Mouse (Mus musculus) liver, embryonic 12.5 days (tissue): ENCODE measurements at regions not wholly inside any gene's neighbourhood (a gene's known extent, or its start where the extent isn't known, plus 50 kb on each side); places are given as distances from the start of the nearest gene placed in this dataset.

Source experiments
- ATAC-seq: fragments of 200-750 bp; cut with Nextera tagmentation; 2 replicates; pipeline ENCODE4 v1.8.0; 2017; ENCODE audit warnings: moderate number of reproducible peaks, mild to moderate bottlenecking, moderate library complexity
- H3K27ac ChIP-seq: fragments of 300-500 bp; sonication (generic); 2 replicates; pipeline ENCODE4 v1.5.1; 2016; ENCODE audit warnings: mild to moderate bottlenecking
- H3K27me3 ChIP-seq: fragments of 300-500 bp; sonication (generic); replicated peaks from 2 replicates; pipeline ENCODE4 v1.6.1; 2016; ENCODE audit warnings: mild to moderate bottlenecking, moderate library complexity
- H3K36me3 ChIP-seq: fragments of 300-500 bp; sonication (generic); 2 replicates; pipeline ENCODE4 v1.6.1; 2016; ENCODE audit warnings: mild to moderate bottlenecking, moderate library complexity
- H3K4me1 ChIP-seq: fragments of 300-500 bp; sonication (generic); 2 replicates; pipeline ENCODE4 v1.6.1; 2016
- H3K4me2 ChIP-seq: fragments of 300-500 bp; sonication (generic); 2 replicates; pipeline ENCODE4 v1.6.1; 2016; ENCODE audit warnings: mild to moderate bottlenecking, moderate library complexity
- H3K4me3 ChIP-seq: fragments of 300-500 bp; sonication (generic); 2 replicates; pipeline ENCODE4 v1.5.1; 2016; ENCODE audit warnings: mild to moderate bottlenecking, moderate library complexity
- H3K9ac ChIP-seq: fragments of 300-500 bp; sonication (generic); 2 replicates; pipeline ENCODE4 v1.6.1; 2016; ENCODE audit warnings: mild to moderate bottlenecking, moderate library complexity
- H3K9me3 ChIP-seq: fragments of 300-500 bp; sonication (generic); replicated peaks from 2 replicates; pipeline ENCODE4 v1.6.1; 2016; ENCODE audit warnings: mild to moderate bottlenecking, moderate library complexity
- WGBS: fragments of 180-500 bp; shearing (Covaris S2); methylation state at CpG from one replicate; pipeline ENCODE4 v1.1.7; 2016; ENCODE audit not compliant: insufficient replicate concordance; 5-methylcytosine and 5-hydroxymethylcytosine counted together

DNA sequence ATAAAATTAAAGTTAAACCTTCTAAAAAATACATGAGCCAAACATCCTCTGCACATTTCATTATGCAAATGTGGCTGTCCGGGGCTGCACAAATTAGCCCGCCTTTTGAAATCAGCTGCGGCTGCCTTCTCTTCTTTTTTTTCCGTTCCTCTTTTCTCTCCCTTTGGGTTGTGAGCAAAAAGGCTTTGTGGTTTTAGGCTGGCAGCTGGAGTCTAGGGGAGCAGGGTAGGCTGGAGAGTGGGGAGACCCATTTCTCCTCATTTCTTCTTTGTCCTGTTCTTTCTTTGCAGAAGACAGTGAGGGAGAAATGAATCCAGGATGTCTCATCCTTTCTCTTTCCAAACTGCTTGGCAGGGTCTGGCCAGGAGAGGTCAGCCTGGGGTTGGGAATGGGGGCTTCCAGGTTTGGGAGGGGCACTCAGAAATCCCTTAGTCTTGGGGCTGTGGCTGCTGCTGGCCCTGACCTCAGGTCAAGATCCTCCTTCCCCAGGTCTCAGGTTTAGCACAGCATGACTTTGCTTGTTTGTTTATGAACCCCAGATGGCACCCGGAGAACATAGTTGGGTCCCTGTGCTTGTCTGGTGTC lies 163.2 kb upstream of the 4931429L15Rik start:
- H3K9ac ChIP-seq = no peak overlapping the region
- no peaks in the 10 kb centered on the region for H3K36me3 ChIP-seq
- no peak overlapping the region for H3K27ac ChIP-seq
- no peaks in the 10 kb centered on the region for H3K27me3 ChIP-seq
- no peaks in the 10 kb centered on the region for H3K9me3 ChIP-seq
- H3K4me3 ChIP-seq = no peak overlapping the region
- 48% methylated on average over 5 of the region's 5 CpGs for WGBS
- no peak for ATAC-seq
- H3K4me1 ChIP-seq = peaks cover 10% of the 10 kb centered on the region
- H3K4me2 ChIP-seq = no peak overlapping the region

DNA sequence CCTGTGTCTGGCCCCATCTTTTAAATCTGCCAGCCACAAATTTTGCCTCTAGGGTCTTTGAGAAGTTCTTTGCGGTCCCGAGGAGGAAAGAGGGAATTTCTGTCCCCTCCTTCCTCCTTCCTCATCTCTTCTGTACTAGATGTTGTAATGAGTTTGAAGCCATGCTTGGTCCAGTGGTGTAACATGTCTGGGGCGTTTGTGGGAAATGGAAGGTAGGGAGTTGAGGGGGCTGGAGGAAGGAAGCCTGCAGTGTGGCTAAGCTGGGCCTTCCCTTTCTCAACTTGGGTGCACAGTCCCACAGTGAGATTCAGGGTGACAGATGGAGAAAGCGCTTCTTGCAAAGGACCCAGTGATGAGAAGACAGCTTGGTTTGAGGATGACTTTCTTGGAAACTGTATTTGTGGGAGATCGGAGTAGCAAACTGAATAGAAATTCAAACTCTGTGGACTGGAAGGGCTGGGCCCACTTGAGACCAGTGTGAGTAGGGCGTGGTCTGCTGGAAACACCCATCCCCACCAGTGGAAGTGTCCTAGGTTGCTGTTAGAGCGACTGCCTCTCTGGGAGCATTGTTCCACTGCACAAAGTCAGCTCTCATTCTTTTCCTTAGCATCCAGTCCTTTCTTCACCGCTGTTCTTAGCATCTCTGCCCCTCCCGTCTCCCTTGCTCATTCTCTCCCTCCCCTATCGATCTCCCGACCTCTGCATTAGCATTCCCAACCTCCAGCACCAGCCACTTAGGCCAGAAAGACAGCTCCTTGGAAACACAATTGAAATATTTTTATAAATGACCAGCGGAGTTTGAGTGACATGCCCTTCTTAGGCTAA lies 162.5 kb upstream of the 4931429L15Rik start:
- Histone ChIP-seq H3K27me3 (no peaks in the 10 kb centered on the region), H3K4me2 (no peak overlapping the region), H3K4me1 (peaks cover 10% of the 10 kb centered on the region), H3K36me3 (no peaks in the 10 kb centered on the region), H3K27ac (no peak overlapping the region), H3K9ac (no peak overlapping the region), H3K4me3 (no peak overlapping the region), H3K9me3 (no peaks in the 10 kb centered on the region)
- 52% methylated on average over 12 of the region's 12 CpGs for WGBS
- no peak for ATAC-seq

DNA sequence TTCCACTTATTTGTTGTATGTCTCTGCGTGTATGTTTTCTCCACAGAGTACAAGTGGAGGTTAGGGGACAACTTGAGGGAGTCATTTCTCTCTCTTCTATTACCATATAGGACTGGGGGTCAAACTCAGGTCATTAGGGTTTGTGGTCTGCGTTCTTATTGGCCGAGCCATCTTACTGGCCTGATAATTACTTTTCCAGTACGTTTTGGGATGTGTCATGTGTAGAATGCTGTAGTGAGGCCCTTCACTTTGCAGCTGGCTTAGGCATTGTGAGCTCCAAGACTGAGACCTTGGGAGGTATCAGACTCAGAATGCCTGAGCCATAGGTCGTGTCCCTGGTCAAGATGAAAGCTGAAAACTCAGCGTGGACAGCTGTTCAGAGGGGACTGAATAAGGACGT lies 161.7 kb upstream of the 4931429L15Rik start:
- no peak overlapping the region for H3K9ac ChIP-seq
- 65% methylated on average over 7 of the region's 7 CpGs for WGBS
- H3K4me1 ChIP-seq = peaks cover 10% of the 10 kb centered on the region
- no peak for ATAC-seq
- H3K27me3 ChIP-seq = no peaks in the 10 kb centered on the region
- no peaks in the 10 kb centered on the region for H3K9me3 ChIP-seq
- H3K4me3 ChIP-seq = no peak overlapping the region
- no peak overlapping the region for H3K4me2 ChIP-seq
- H3K36me3 ChIP-seq = no peaks in the 10 kb centered on the region
- H3K27ac ChIP-seq = no peak overlapping the region

DNA sequence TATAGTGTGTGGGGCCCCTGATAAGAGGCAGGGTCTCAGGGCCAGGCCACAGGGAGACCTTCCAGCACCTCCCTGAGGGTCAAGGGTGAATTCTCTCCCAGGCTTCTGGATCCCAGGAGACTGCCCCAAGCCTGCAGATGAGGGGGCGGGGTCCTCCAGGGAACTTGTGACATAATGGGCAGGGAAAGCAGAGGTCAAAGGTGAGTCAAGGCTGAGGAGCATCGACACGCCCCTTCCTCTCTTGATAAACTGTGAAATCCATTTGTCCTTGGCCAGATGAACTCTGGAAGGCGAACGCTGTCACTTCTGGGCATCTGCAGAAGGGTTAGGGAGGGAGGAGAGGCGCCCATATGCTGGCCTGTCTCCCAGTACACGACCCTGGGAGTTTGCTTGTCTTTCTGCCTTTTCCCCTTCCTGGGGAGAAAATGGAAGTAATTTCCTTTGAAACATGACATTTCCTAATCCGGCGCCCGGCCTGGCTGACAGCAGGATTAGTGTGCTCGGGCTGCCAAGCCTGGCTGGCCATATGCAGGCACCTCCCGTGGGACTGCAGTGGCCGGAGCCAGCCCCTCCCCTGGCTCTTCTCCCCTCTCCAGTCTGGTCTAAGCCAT lies 160.4 kb upstream of the 4931429L15Rik start:
- H3K4me2 ChIP-seq = peak overlapping the region; percentile 17; the same call in 1 of the 2 replicates
- ATAC-seq = 0 out of 2 replicates have a peak, but pooled peaks have one; percentile 37
- 14% methylated on average over 13 of the region's 13 CpGs for WGBS

DNA sequence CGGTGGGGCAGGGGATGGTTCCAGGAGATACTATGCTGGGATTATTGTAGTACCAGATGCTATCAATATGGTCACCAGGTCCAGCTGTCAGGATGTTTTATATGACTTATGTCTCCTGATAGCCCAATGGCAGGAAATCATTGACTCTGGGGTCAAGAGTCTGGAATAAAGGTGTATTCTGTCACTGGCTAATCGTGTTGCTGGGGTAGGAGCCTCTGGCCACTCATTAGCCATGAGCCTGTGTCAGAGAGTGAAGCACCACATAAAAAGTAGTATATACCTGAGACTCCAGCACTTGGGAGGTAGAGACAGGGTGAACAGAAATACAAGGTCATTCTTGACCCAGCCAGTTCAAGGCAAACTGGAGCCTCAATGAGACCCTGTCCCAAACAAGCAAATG lies 158.8 kb upstream of the 4931429L15Rik start:
- H3K27ac ChIP-seq = no peak overlapping the region
- H3K36me3 ChIP-seq = no peaks in the 10 kb centered on the region
- WGBS = 47% methylated on average over 2 of the region's 2 CpGs
- no peak overlapping the region for H3K4me2 ChIP-seq
- no peak overlapping the region for H3K9ac ChIP-seq
- no peak for ATAC-seq
- no peaks in the 10 kb centered on the region for H3K27me3 ChIP-seq
- no peaks in the 10 kb centered on the region for H3K9me3 ChIP-seq
- H3K4me1 ChIP-seq = peaks cover 10% of the 10 kb centered on the region
- no peak overlapping the region for H3K4me3 ChIP-seq

More for the DNA sequence above, 160.4 kb upstream of the 4931429L15Rik start:
- H3K36me3 ChIP-seq = no peaks in the 10 kb centered on the region
- H3K27ac ChIP-seq = no peak overlapping the region
- no peak overlapping the region for H3K4me3 ChIP-seq
- H3K9ac ChIP-seq = no peak overlapping the region
- H3K9me3 ChIP-seq = no peaks in the 10 kb centered on the region
- no peaks in the 10 kb centered on the region for H3K27me3 ChIP-seq
- H3K4me1 ChIP-seq = peaks cover 10% of the 10 kb centered on the region

DNA sequence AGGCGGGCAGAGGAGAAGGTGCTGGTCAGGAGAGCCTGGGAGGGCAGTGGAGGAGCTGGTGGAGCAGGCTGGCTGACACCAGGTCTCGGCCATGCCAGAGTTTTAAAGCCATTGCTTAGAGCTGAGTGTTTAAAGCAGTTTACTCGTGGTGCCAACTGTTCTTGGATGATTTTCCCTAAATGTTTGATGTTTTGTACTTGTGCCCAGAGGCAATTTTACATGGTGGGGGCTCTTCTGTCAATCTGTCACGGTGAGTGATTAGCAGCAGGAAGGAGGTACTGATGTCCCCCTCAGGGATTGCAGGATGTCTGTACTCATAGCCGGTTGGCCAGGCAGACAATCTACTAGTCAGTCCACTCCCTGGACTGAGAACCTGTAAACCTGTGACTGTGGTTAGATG lies 156.7 kb upstream of the 4931429L15Rik start:
- no peak overlapping the region for H3K9ac ChIP-seq
- no peak overlapping the region for H3K4me3 ChIP-seq
- H3K27ac ChIP-seq = no peak overlapping the region
- no peak overlapping the region for H3K4me2 ChIP-seq
- no peak for ATAC-seq
- H3K36me3 ChIP-seq = no peaks in the 10 kb centered on the region
- WGBS = 45% methylated on average over 5 of the region's 5 CpGs
- H3K9me3 ChIP-seq = no peaks in the 10 kb centered on the region
- H3K4me1 ChIP-seq = peaks cover 10% of the 10 kb centered on the region
- H3K27me3 ChIP-seq = no peaks in the 10 kb centered on the region; the same call in 1 of the 2 replicates

DNA sequence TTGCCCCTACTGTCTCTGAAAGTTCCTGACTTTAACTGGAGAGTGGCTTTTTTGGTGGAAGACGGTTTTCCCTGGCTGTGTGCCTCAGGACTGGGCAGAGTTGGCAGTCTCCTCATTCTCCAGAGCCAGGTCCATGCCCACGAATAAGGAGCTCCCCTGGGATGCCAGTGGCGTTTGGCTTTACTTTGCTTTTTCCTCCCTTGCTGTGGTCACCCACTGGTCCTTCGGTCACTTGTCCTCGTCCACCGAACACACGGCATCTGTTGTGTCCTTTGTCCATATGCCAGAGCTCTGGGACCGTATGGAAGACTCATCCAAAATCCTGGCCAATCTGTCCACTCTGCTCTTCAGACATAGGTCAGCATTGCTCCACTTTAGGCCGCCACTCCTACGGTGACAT lies 153.9 kb upstream of the 4931429L15Rik start:
- 70% methylated on average over 10 of the region's 10 CpGs for WGBS
- Histone ChIP-seq H3K9ac (no peak overlapping the region), H3K27me3 (no peaks in the 10 kb centered on the region; the same call in 1 of the 2 replicates), H3K36me3 (no peaks in the 10 kb centered on the region), H3K9me3 (no peaks in the 10 kb centered on the region), H3K4me2 (no peak overlapping the region), H3K4me1 (no peaks in the 10 kb centered on the region), H3K4me3 (no peak overlapping the region), H3K27ac (no peak overlapping the region)
- ATAC-seq = no peak

DNA sequence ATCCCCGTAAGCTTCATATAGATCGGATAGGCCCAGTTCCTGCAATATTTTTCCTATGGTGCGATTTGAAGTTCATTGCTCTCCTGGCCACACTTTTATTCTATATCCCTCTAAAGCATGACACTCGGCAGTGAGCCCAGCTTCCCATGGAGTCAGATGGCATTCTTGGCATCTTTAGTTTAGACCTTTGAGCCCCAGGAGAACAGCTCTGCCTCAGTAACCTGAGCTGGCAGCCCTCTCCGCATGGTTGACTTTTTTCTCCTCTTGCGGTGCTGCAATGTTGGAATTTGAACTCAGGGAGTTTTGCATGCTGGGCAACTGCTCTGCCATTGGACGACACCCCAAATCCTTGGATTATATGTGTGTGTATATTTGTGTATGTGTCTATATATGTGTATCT lies 149.7 kb upstream of the 4931429L15Rik start:
- H3K4me2 ChIP-seq = no peak overlapping the region
- no peaks in the 10 kb centered on the region for H3K9me3 ChIP-seq
- no peaks in the 10 kb centered on the region; the same call in 1 of the 2 replicates for H3K27me3 ChIP-seq
- no peaks in the 10 kb centered on the region for H3K36me3 ChIP-seq
- ATAC-seq = no peak
- H3K9ac ChIP-seq = no peak overlapping the region
- H3K4me1 ChIP-seq = no peaks in the 10 kb centered on the region
- 66% methylated on average over 7 of the region's 7 CpGs for WGBS
- H3K27ac ChIP-seq = no peak overlapping the region
- H3K4me3 ChIP-seq = no peak overlapping the region

DNA sequence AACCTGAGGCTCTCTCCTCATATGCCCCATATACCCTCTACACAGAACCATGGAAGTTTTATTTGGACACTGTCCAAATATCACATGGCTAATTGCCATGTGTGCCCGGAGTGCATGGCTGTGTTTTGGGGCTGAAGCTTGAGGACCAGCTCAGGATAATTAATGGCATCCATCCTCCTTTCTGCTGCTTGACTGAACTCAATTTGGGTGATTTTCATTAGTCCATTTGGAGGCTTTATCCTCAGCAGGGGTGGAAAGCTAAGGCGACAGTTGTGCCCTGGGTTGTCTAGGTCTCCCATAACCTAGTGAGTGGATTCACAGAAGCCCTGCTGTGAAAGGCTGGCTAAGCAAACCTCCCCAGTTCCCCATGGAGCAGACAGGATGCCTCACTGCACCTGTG lies 148.5 kb upstream of the 4931429L15Rik start:
- no peak overlapping the region for H3K9ac ChIP-seq
- no peaks in the 10 kb centered on the region for H3K9me3 ChIP-seq
- 57% methylated on average over 2 of the region's 2 CpGs for whole genome bisulfite sequencing
- no peaks in the 10 kb centered on the region for H3K4me1 ChIP-seq
- no peaks in the 10 kb centered on the region; the same call in 1 of the 2 replicates for H3K27me3 ChIP-seq
- no peaks in the 10 kb centered on the region for H3K36me3 ChIP-seq
- H3K4me3 ChIP-seq = no peak overlapping the region
- no peak overlapping the region for H3K4me2 ChIP-seq
- H3K27ac ChIP-seq = no peak overlapping the region
- no peak for ATAC-seq

DNA sequence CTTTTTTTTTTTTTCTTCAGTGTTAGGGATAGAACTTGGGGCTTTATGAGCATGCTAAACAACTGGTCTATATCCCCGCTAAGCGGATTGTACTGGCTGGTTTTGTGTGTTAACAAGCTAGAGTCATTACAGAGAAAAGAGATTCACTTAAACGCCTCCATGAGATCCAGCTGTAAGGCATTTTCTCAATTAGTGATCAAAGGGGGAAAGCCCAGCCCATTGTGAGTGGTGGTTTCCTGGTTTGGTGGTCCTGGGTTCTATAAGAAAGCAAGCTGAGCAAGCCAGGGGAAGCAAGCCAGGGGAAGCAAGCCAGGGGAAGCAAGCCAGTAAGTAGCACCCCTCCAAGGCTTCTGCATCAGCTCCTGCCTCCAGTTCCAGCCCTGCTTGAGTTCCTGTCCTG lies 147.9 kb upstream of the 4931429L15Rik start:
- H3K27me3 ChIP-seq = no peaks in the 10 kb centered on the region; the same call in 1 of the 2 replicates
- no peaks in the 10 kb centered on the region for H3K36me3 ChIP-seq
- no peak overlapping the region for H3K9ac ChIP-seq
- 61% methylated on average over 3 of the region's 3 CpGs for WGBS
- no peak overlapping the region for H3K4me2 ChIP-seq
- no peaks in the 10 kb centered on the region for H3K4me1 ChIP-seq
- H3K27ac ChIP-seq = no peak overlapping the region
- no peak for ATAC-seq
- H3K4me3 ChIP-seq = no peak overlapping the region
- H3K9me3 ChIP-seq = no peaks in the 10 kb centered on the region

DNA sequence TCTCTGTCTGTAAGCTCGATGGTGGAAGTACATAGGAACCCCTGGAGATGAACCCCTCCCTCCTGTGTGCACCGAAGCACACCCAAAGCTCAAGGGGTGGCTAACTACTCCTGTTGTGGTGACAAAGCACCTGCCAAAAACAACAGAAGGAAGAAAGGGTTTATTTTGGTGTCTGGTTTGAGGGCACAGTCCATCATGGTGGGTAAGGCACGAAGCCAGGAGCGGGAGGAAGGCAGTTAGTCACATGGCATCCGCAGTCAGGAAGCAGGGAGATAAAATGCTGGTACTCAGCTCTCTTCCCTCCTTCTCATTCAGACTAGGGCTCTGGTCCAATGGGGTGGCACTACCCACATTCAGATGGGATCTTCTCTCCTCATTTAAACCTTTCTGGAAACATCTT lies 142.9 kb upstream of the 4931429L15Rik start:
- Histone ChIP-seq H3K27ac (no peak overlapping the region), H3K9me3 (no peaks in the 10 kb centered on the region), H3K27me3 (no peaks in the 10 kb centered on the region), H3K4me1 (no peaks in the 10 kb centered on the region), H3K4me3 (no peak overlapping the region), H3K4me2 (no peak overlapping the region), H3K36me3 (no peaks in the 10 kb centered on the region), H3K9ac (no peak overlapping the region)
- ATAC-seq = no peak
- 59% methylated on average over 5 of the region's 5 CpGs for WGBS

DNA sequence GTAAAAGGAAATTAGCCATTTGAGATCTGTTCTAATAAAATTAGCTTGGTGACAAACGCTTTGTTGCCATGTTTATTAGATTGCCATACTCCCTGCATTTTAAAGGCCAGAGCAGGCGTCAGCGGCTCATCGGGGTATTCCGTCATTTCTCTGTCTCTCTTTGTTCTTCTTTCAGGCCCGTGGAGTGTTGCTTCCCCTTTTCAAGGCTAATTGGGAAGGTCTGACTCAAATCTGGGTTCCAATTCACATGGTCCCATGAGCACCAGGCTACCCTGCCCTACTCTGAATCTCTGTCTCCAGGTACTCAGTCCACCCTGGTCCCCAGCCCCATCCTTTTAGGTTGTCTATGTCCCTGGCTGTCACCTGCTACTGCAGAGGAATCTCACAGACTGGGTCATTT lies 138.2 kb upstream of the 4931429L15Rik start:
- no peak for ATAC-seq
- H3K27me3 ChIP-seq = no peaks in the 10 kb centered on the region
- H3K9ac ChIP-seq = no peak overlapping the region
- H3K4me2 ChIP-seq = no peak overlapping the region
- H3K9me3 ChIP-seq = no peaks in the 10 kb centered on the region
- H3K4me1 ChIP-seq = no peaks in the 10 kb centered on the region
- no peak overlapping the region for H3K27ac ChIP-seq
- WGBS = 65% methylated on average over 6 of the region's 6 CpGs
- H3K4me3 ChIP-seq = no peak overlapping the region
- no peaks in the 10 kb centered on the region for H3K36me3 ChIP-seq
